Mouse (Mus musculus) ES-Bruce4 (cell line): ENCODE measurements around the gene Farsa. TPM values are rescaled to one million over a fixed set of nuclear protein-coding genes. Genes with fewer than 3 reads are reported as not detected.

Experiments
- H3K27ac ChIP-seq: 2 replicates; pipeline ENCODE4 v1.5.1; 2012; ENCODE audit warnings: low read length, inconsistent platforms; ENCODE audit not compliant: insufficient read depth
- H3K27me3 ChIP-seq: 2 replicates; pipeline ENCODE4 v1.6.1; 2012; ENCODE audit warnings: mild to moderate bottlenecking, low read length, inconsistent platforms; ENCODE audit not compliant: control insufficient read depth, poor library complexity, insufficient read depth, severe bottlenecking
- H3K36me3 ChIP-seq: 2 replicates; pipeline ENCODE4 v1.6.1; 2012; ENCODE audit warnings: inconsistent platforms, mild to moderate bottlenecking, low read length, moderate library complexity; ENCODE audit not compliant: control insufficient read depth, poor library complexity, insufficient read depth, severe bottlenecking
- H3K4me1 ChIP-seq: one replicate; pipeline ENCODE4 v1.8.1; 2011; ENCODE audit warnings: low read length; ENCODE audit not compliant: control insufficient read depth, insufficient read depth
- H3K4me3 ChIP-seq: 2 replicates; pipeline ENCODE4 v1.5.1; 2011; ENCODE audit warnings: low read depth, mild to moderate bottlenecking, low read length
- H3K9ac ChIP-seq: 2 replicates; pipeline ENCODE4 v1.6.1; 2012; ENCODE audit warnings: low read depth, mild to moderate bottlenecking, inconsistent platforms; ENCODE audit not compliant: poor library complexity, severe bottlenecking
- H3K9me3 ChIP-seq: replicated peaks from 2 replicates; pipeline ENCODE4 v1.6.1; 2012; ENCODE audit warnings: mild to moderate bottlenecking, low read length, inconsistent platforms; ENCODE audit not compliant: control insufficient read depth, poor library complexity, insufficient read depth, severe bottlenecking
- CTCF ChIP-seq: IDR thresholded peaks from one replicate; pipeline ENCODE4 v1.8.1; 2011; ENCODE audit warnings: low read depth, low read length
- EP300 ChIP-seq: IDR thresholded peaks from 2 replicates; pipeline ENCODE4 v1.6.1; 2011; ENCODE audit warnings: low read depth, low read length; ENCODE audit not compliant: insufficient read depth
- POLR2A ChIP-seq: IDR thresholded peaks from one replicate; pipeline ENCODE4 v1.8.1; 2011; ENCODE audit warnings: low read length; ENCODE audit not compliant: insufficient read depth
- polyA plus RNA-seq: library from polyadenylated mRNA; stranded (reverse); fragments of >200 nt; gene quantifications from 2 replicates; pipeline ENCODE4 v1.2.4, GENCODE M21; 2011; ENCODE audit warnings: low read depth; ENCODE audit not compliant: missing spikeins, insufficient read depth, insufficient read length

Gene Farsa
- polyA plus RNA-seq, 1 experiment, result 50.8 TPM

- Histone ChIP-seq H3K27ac (no peak overlapping the region), H3K4me3 (no peak overlapping the region), H3K9me3 (no peaks in the 10 kb centered on the region), H3K27me3 (no peaks in the 10 kb centered on the region), H3K4me1 (peaks cover 3% of the 10 kb centered on the region), H3K36me3 (peaks cover 37% of the 10 kb centered on the region), H3K9ac (no peak overlapping the region)
- no peak for TF ChIP-seq CTCF
- no peak for TF ChIP-seq POLR2A
- TF ChIP-seq EP300, result no peak
These were observed 20.7 kb downstream of the Farsa start for GRCm38 (mm10) chr8:84877297-84878035.

GRCm38 (mm10) chr8:84878915-84879314 lies 22.1 kb downstream of the Farsa start:
- no peaks in the 10 kb centered on the region for H3K9me3 ChIP-seq
- H3K4me1 ChIP-seq, result no peaks in the 10 kb centered on the region
- TF ChIP-seq EP300 (no peak), CTCF (no peak), POLR2A (no peak)
- no peaks in the 10 kb centered on the region for H3K27me3 ChIP-seq
- H3K9ac ChIP-seq, result no peak overlapping the region; the same call in 1 of the 2 replicates
- H3K36me3 ChIP-seq, result peaks cover 38% of the 10 kb centered on the region
- no peak overlapping the region; the same call in 1 of the 2 replicates for H3K27ac ChIP-seq
- H3K4me3 ChIP-seq, result no peak overlapping the region

- no peak overlapping the region for H3K9ac ChIP-seq
- H3K9me3 ChIP-seq, result no peaks in the 10 kb centered on the region
- no peak for TF ChIP-seq POLR2A
- TF ChIP-seq CTCF, result no peak
- TF ChIP-seq EP300, result no peak
- H3K27ac ChIP-seq, result no peak overlapping the region
- no peaks in the 10 kb centered on the region for H3K4me1 ChIP-seq
- peaks cover 65% of the 10 kb centered on the region for H3K36me3 ChIP-seq
- H3K27me3 ChIP-seq, result no peaks in the 10 kb centered on the region
- no peak overlapping the region for H3K4me3 ChIP-seq
These were observed 27.9 kb downstream of the Farsa start for GRCm38 (mm10) chr8:84884728-84885127.

GRCm38 (mm10) chr8:84888280-84888679 lies 31.5 kb downstream of the Farsa start:
- Histone ChIP-seq H3K27ac (no peak overlapping the region), H3K9ac (no peak overlapping the region), H3K4me1 (no peaks in the 10 kb centered on the region), H3K36me3 (peaks cover 74% of the 10 kb centered on the region), H3K4me3 (no peak overlapping the region), H3K9me3 (no peaks in the 10 kb centered on the region), H3K27me3 (no peaks in the 10 kb centered on the region)
- TF ChIP-seq EP300 (no peak), CTCF (no peak), POLR2A (no peak)

GRCm38 (mm10) chr8:84889141-84889540 lies 32.4 kb downstream of the Farsa start:
- no peak overlapping the region for H3K27ac ChIP-seq
- H3K27me3 ChIP-seq, result no peaks in the 10 kb centered on the region
- no peak overlapping the region for H3K4me3 ChIP-seq
- H3K36me3 ChIP-seq, result peaks cover 67% of the 10 kb centered on the region
- TF ChIP-seq CTCF (no peak), EP300 (no peak), POLR2A (no peak)
- no peaks in the 10 kb centered on the region for H3K4me1 ChIP-seq
- H3K9ac ChIP-seq, result no peak overlapping the region
- H3K9me3 ChIP-seq, result no peaks in the 10 kb centered on the region

GRCm38 (mm10) chr8:84892993-84893708 lies 36.4 kb downstream of the Farsa start:
- Histone ChIP-seq H3K27ac (peak overlapping the region; percentile 62), H3K36me3 (peaks cover 30% of the 10 kb centered on the region), H3K27me3 (no peaks in the 10 kb centered on the region), H3K9ac (peak overlapping the region; percentile 76), H3K4me3 (peak overlapping the region; percentile 77), H3K9me3 (no peaks in the 10 kb centered on the region), H3K4me1 (no peaks in the 10 kb centered on the region)
- no peak for TF ChIP-seq POLR2A
- TF ChIP-seq CTCF, result no peak
- TF ChIP-seq EP300, result no peak
